Mouse (Mus musculus): ENCODE data around the gene Eif3c.

Eif3c gene

DNA sequence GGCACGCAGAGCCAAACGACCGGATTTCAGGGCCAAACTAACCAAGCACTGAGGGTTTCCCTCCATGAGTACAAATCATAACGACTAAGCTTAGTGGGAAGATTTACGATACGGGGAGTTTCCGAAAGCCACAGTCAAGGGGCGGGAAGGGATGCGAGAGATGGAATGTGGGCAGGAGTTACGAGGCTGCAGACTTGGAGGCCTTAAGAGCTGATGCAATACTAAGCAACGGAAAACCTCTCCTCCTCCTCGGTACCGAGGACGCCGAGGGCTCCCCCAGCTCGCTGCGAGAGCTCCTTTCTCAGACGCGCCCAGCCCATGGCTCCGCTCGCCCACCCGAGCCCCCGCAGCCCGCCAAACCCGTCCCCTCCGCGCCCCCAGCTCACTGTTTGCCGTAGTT lies 518 bp downstream of the Eif3c start:
- intact Hi-C loops (cut with DNase I), result no loop called here

DNA sequence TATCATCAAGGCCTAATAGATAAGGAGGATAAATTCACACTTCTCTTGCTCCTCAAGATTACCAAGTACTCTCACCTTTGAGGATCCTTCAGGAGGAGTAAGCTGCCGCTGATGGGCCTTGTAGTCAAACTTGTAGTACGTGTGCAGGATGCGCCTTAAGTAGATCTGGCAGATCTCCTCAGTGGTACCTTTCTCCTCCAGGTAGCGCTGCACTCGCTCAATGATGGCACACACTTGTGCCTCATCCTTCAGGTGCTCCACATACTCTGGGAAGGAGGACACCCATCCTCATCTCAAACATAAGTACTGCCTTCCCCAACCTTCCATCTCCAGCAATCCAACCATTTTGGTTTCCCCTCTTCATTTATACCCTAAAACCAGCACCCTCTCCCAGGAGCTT lies 9.6 kb downstream of the Eif3c start:
- intact Hi-C loops (cut with DNase I), result loop anchor here (5.0 kb wide), 1 partner anchor 64 kb away; no protein-coding TSS in a partner anchor

DNA sequence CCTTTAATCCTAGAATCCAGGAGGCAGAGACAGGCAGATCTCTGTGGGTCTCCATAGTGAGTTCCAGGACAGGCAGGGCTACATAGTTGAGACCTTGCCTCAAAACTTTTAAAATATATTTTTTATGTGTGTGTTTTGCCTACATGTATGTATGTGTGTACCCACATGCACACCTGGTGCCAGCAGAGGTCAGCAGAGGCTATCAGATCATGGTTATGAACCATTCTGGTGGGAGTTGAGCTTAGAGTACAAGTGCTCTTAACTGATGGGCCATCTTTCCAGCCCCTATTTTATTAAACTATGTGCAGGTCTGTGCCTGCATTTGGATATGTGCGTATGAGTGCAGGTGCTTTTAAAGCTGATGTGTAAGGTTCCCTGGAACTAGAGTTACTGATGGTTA lies 11.4 kb downstream of the Eif3c start:
- intact Hi-C loops (cut with DNase I), result loop anchor here (5.0 kb wide), 1 partner anchor 62 kb away; no protein-coding TSS in a partner anchor

- intact Hi-C loops (cut with DNase I), result no loop called here
Measured at GRCm38 (mm10) chr7:126545631-126546030, 20.6 kb downstream of the Eif3c start.

- intact Hi-C loops (cut with DNase I), result no loop called here
Measured at GRCm38 (mm10) chr7:126541661-126542060, 24.6 kb downstream of the Eif3c start.

DNA sequence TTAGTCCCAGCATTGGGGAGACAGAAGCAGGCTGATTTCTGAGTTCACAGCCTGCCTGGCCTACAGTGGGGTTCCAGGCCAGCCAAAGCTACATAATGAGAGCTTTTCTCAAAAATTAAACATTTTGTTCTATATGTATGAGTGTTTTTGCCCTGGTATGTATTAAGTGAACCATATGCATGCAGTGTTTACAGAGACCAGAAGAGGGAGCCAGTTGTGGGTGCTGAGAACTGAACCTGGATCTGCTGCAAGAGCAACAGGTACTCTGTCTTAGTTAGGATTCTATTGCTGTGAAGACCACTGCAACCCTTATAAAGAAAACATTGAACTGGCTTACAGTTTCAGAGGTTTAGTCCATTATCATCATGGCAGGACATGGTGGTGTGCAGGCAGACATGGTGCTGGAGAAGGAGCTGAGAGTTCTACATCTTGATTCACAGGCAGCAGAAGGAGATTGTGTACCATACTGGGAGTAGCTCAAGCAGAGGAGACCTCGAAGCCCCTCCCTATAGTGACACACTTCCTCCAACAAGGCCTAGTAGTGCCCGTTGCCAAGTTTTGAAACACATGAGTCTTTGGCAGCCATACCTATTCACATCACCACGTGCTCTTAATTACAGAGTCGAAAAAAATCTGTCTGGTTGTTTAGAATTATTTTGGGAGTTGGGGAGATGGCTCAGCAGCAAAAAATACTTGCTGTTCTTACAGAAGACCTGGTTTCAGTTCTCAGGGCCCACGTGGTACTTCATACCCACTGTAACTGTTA lies 28.2 kb downstream of the Eif3c start:
- intact Hi-C loops (cut with DNase I), result no loop called here

DNA sequence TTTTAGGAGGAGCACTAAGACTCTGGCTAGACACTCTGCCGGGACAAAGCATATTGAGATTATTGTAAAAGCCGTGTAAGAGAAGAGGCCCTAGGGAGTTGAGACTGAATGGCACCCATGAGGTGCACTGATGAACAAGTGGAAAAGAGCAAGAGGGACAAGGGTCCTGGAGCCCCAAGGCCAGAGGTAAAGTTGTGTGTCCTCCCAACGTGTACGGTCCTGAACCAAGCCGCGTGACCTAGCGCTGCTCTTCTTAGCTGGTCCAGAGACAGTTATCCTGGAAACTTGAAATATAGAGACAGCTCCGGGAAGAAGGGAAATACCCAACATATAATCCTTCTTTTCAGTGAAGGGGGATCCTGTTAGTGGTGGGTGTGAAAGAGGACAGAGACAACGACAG lies 29.7 kb downstream of the Eif3c start:
- intact Hi-C loops (cut with DNase I), result no loop called here

DNA sequence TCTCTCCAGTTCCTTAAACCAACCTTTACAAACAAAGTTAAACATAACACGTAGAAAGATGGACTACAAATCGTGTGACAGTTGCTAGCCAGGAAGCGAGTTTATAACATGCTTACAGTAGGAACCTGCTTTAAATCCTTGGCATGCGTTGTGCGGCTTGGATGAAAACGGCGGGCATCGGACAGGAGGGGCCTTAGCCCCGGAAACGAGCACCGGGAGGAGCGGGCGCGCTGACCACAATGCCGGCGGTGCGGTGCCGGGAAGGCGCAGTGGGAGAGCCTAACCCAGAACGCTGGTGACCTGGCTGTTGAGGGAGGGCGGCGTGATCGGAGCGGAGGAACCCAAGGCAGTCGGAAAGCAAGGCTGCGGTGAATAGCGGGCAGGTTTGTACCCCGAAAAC lies 30.4 kb downstream of the Eif3c start:
- intact Hi-C loops (cut with DNase I), result no loop called here

GRCm38 (mm10) chr7:126533434-126533833 lies 32.8 kb downstream of the Eif3c start:
- intact Hi-C loops (cut with DNase I), result no loop called here

DNA sequence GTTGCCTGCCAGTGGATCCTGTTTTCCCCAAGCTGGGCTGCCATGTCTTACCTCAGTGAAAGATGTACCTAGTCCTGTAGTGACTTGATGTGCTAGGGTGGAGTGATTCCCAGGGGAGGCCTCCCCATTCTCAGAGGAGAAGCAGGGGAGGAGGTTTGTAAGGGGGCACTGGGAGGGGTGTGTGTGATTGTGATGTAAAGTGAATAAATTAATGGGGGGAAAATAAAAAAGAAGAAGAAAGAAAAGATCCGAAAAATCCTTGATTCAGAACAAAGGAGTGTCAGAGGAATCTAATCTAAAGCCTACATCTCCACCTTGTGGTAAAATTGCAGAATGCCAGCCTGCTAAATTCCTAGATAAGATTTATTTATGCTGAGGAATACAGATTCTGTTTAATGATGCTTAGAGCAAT lies 38.0 kb downstream of the Eif3c start:
- intact Hi-C loops (cut with DNase I), result loop anchor here (2.0 to 10.0 kb wide), 3 partner anchors 47 to 203 kb away; no protein-coding TSS in a partner anchor

- intact Hi-C loops (cut with DNase I), result loop anchor here (10.0 kb wide), 1 partner anchor 199 kb away; no protein-coding TSS in a partner anchor
Measured at GRCm38 (mm10) chr7:126523316-126523715, 42.9 kb downstream of the Eif3c start.

DNA sequence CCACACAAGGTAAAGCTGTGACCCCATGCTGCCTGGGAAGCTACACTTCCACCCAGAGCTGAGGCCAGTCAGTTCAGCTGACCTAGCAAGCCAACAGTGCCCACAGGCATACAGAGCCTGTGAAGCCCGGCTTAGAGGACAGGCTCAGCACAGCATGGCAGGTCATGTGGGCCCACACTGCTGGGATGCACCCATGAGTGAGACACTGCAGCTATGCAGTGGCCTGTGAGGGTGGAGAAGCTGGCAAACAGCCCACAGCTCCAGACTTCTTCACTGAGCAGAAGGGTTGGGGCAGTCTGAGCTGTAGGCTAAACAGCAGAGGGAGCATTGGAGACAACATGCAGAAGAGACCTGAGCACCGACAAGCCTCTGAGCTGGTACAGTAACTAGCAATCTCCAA lies 46.7 kb downstream of the Eif3c start:
- intact Hi-C loops (cut with DNase I), result no loop called here

DNA sequence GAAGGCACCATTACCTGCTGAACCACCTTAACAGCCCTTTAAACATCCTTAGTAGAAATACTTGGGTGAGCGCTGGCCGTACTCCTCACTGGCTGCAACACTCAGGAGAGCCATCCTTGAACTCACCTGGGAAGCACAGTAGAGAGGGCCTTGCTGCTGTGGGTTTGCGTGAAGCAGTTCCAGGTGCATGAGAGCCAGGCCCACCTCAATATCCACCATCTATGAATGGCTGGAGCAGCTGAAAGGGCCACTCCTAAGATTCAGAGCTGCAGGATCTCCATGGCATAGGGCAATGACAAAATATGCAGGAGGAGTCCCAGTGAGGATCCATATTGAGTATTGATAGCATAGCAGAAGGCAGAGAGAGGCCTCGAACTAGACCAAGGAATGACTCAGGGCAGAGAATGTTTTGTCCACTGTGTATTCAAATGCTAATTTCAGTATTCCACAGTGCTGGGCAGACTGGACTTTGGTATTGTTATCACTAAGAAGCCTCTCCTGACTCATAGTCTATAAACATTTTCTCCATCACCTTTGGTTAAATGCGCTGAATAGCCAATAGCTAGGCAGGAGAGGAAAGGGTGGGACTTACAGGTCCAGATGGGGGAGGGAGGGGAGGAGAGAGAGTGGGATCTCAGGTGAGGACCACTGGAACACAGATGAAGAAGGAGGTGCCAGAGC lies 47.8 kb downstream of the Eif3c start:
- intact Hi-C loops (cut with DNase I), result no loop called here

GRCm38 (mm10) chr7:126511287-126511686 lies 54.9 kb downstream of the Eif3c start:
- intact Hi-C loops (cut with DNase I), result no loop called here

GRCm38 (mm10) chr7:126507126-126507778 lies 59.0 kb downstream of the Eif3c start:
- intact Hi-C loops (cut with DNase I), result no loop called here

- intact Hi-C loops (cut with DNase I), result no loop called here
Measured at GRCm38 (mm10) chr7:126504913-126505312, 61.3 kb downstream of the Eif3c start.

GRCm38 (mm10) chr7:126503273-126503878 lies 62.8 kb downstream of the Eif3c start, which contains the start of gene Atxn2l:
Gene Atxn2l, minus strand, starts transcription at chr7:126503437.
- intact Hi-C loops (cut with DNase I), result loop anchor here (2.0 kb wide), 1 partner anchor 17 kb away; the partner anchor contains the start of gene Tufm

- intact Hi-C loops (cut with DNase I), result loop anchor here (2.0 kb wide), 1 partner anchor 16 kb away; the partner anchor contains the start of gene Tufm
Measured at GRCm38 (mm10) chr7:126502751-126503150, 63.5 kb downstream of the Eif3c start.

- intact Hi-C loops (cut with DNase I), result loop anchor here (2.0 kb wide), 1 partner anchor 15 kb away; the partner anchor contains the start of gene Tufm
Measured at GRCm38 (mm10) chr7:126502023-126502741, 64.0 kb downstream of the Eif3c start.

GRCm38 (mm10) chr7:126501684-126502022 lies 64.6 kb downstream of the Eif3c start:
- intact Hi-C loops (cut with DNase I), result loop anchor here (2.0 kb wide), 1 partner anchor 15 kb away; the partner anchor contains the start of gene Tufm

- intact Hi-C loops (cut with DNase I), result no loop called here
Measured at GRCm38 (mm10) chr7:126499416-126499815, 66.8 kb downstream of the Eif3c start.

Measured in adrenal gland (tissue).